Mouse (Mus musculus) neural tube, embryonic 15.5 days (tissue): ENCODE measurements around the gene Adamts16. TPM values are rescaled to one million over a fixed set of nuclear protein-coding genes. Genes with fewer than 3 reads are reported as not detected.

Experiments
- ATAC-seq: fragments of 200-750 bp; cut with Nextera tagmentation; 2 replicates; pipeline ENCODE4 v1.8.0; 2017; ENCODE audit warnings: mild to moderate bottlenecking, moderate TSS enrichment, moderate library complexity; ENCODE audit not compliant: low FRiP score
- H3K27ac ChIP-seq: fragments of 300-500 bp; sonication (generic); replicated peaks from 2 replicates; pipeline ENCODE4 v1.5.1; 2015; ENCODE audit warnings: mild to moderate bottlenecking, inconsistent platforms
- H3K27me3 ChIP-seq: fragments of 300-500 bp; sonication (generic); replicated peaks from 2 replicates; pipeline ENCODE4 v1.6.1; 2015; ENCODE audit warnings: inconsistent platforms
- H3K36me3 ChIP-seq: fragments of 300-500 bp; sonication (generic); 2 replicates; pipeline ENCODE4 v1.6.1; 2015; ENCODE audit warnings: inconsistent platforms
- H3K4me1 ChIP-seq: fragments of 300-500 bp; sonication (generic); 2 replicates; pipeline ENCODE4 v1.6.1; 2015; ENCODE audit warnings: inconsistent platforms
- H3K4me2 ChIP-seq: fragments of 300-500 bp; sonication (generic); 2 replicates; pipeline ENCODE4 v1.6.1; 2015; ENCODE audit warnings: inconsistent platforms, mild to moderate bottlenecking, moderate library complexity
- H3K4me3 ChIP-seq: fragments of 300-500 bp; sonication (generic); replicated peaks from 2 replicates; pipeline ENCODE4 v1.5.1; 2015; ENCODE audit warnings: mild to moderate bottlenecking, inconsistent platforms
- H3K9ac ChIP-seq: fragments of 300-500 bp; sonication (generic); replicated peaks from 2 replicates; pipeline ENCODE4 v1.6.1; 2015; ENCODE audit warnings: mild to moderate bottlenecking, inconsistent platforms
- H3K9me3 ChIP-seq: fragments of 300-500 bp; sonication (generic); replicated peaks from 2 replicates; pipeline ENCODE4 v1.6.1; 2016; ENCODE audit warnings: inconsistent platforms
- WGBS: fragments of 180-500 bp; shearing (Covaris S2); methylation state at CpG from one replicate; pipeline ENCODE4 v1.1.7; 2015; ENCODE audit warnings: mixed read lengths; 5-methylcytosine and 5-hydroxymethylcytosine counted together
- polyA plus RNA-seq: library from polyadenylated mRNA; unstranded; fragments of >200 nt; fragmentation: Nextera tagmentation; extraction: Ambion mirVana; gene quantifications from 2 replicates; pipeline ENCODE4 v1.2.1, GENCODE M21; 2015

The Adamts16 gene
- polyA plus RNA-seq, 1 experiment from 2014 or later, result 6.3 TPM

GRCm38 (mm10) chr13:70746294-70747008 lies 95.2 kb downstream of the Adamts16 start:
- Histone ChIP-seq H3K36me3 (no peaks in the 10 kb centered on the region), H3K9ac (no peak overlapping the region), H3K4me2 (no peak overlapping the region), H3K27ac (no peak overlapping the region), H3K4me1 (no peaks in the 10 kb centered on the region), H3K27me3 (no peaks in the 10 kb centered on the region), H3K9me3 (no peaks in the 10 kb centered on the region), H3K4me3 (no peak overlapping the region)
- no peak for ATAC-seq
- 74% methylated on average over 14 of the region's 14 CpGs for WGBS

GRCm38 (mm10) chr13:70744416-70745038 lies 97.1 kb downstream of the Adamts16 start:
- H3K4me3 ChIP-seq, result no peak overlapping the region
- WGBS, result 88% methylated on average over 5 of the region's 5 CpGs
- H3K27me3 ChIP-seq, result no peaks in the 10 kb centered on the region
- no peak overlapping the region for H3K4me2 ChIP-seq
- H3K9me3 ChIP-seq, result no peaks in the 10 kb centered on the region
- H3K4me1 ChIP-seq, result 0 out of 2 replicates have a peak, but pooled peaks cover 3% of the 10 kb centered on the region
- no peaks in the 10 kb centered on the region for H3K36me3 ChIP-seq
- ATAC-seq, result no peak
- no peak overlapping the region for H3K27ac ChIP-seq
- H3K9ac ChIP-seq, result no peak overlapping the region

- Histone ChIP-seq H3K4me1 (0 out of 2 replicates have a peak, but pooled peaks cover 3% of the 10 kb centered on the region), H3K27me3 (no peaks in the 10 kb centered on the region), H3K36me3 (no peaks in the 10 kb centered on the region), H3K27ac (no peak overlapping the region), H3K9me3 (no peaks in the 10 kb centered on the region), H3K4me3 (no peak overlapping the region), H3K9ac (no peak overlapping the region), H3K4me2 (no peak overlapping the region)
- ATAC-seq, result no peak
- 80% methylated on average over 4 of the region's 4 CpGs for WGBS
Measured at GRCm38 (mm10) chr13:70742693-70743092, 98.9 kb downstream of the Adamts16 start.

GRCm38 (mm10) chr13:70740281-70741240 lies 101.0 kb downstream of the Adamts16 start:
- Histone ChIP-seq H3K36me3 (no peaks in the 10 kb centered on the region), H3K27ac (peak overlapping the region; percentile 20; the same call in 1 of the 2 replicates), H3K4me1 (peaks cover 8% of the 10 kb centered on the region), H3K4me3 (no peak overlapping the region), H3K27me3 (no peaks in the 10 kb centered on the region), H3K9me3 (no peaks in the 10 kb centered on the region), H3K4me2 (no peak overlapping the region), H3K9ac (no peak overlapping the region)
- WGBS, result 58% methylated on average over 17 of the region's 17 CpGs
- ATAC-seq, result no peak

GRCm38 (mm10) chr13:70738781-70739180 lies 102.8 kb downstream of the Adamts16 start:
- ATAC-seq, result no peak
- H3K4me2 ChIP-seq, result no peak overlapping the region
- no peak overlapping the region for H3K27ac ChIP-seq
- no peak overlapping the region for H3K4me3 ChIP-seq
- H3K9ac ChIP-seq, result no peak overlapping the region
- H3K27me3 ChIP-seq, result no peaks in the 10 kb centered on the region
- H3K9me3 ChIP-seq, result no peaks in the 10 kb centered on the region
- H3K36me3 ChIP-seq, result no peaks in the 10 kb centered on the region
- H3K4me1 ChIP-seq, result peaks cover 8% of the 10 kb centered on the region
- WGBS, result 90% methylated on average over 9 of the region's 9 CpGs

GRCm38 (mm10) chr13:70736409-70736808 lies 105.2 kb downstream of the Adamts16 start:
- no peak overlapping the region for H3K27ac ChIP-seq
- H3K9me3 ChIP-seq, result no peaks in the 10 kb centered on the region
- no peak overlapping the region for H3K4me3 ChIP-seq
- 68% methylated on average over 4 of the region's 4 CpGs for WGBS
- peaks cover 8% of the 10 kb centered on the region for H3K4me1 ChIP-seq
- H3K9ac ChIP-seq, result no peak overlapping the region
- H3K27me3 ChIP-seq, result no peaks in the 10 kb centered on the region
- ATAC-seq, result peak; percentile 39; the same call in 1 of the 2 replicates
- H3K36me3 ChIP-seq, result no peaks in the 10 kb centered on the region
- H3K4me2 ChIP-seq, result no peak overlapping the region

GRCm38 (mm10) chr13:70734640-70735039 lies 107.0 kb downstream of the Adamts16 start:
- H3K4me1 ChIP-seq, result peaks cover 5% of the 10 kb centered on the region
- H3K4me3 ChIP-seq, result no peak overlapping the region
- H3K9ac ChIP-seq, result no peak overlapping the region
- H3K36me3 ChIP-seq, result no peaks in the 10 kb centered on the region
- H3K27me3 ChIP-seq, result no peaks in the 10 kb centered on the region
- no peaks in the 10 kb centered on the region for H3K9me3 ChIP-seq
- H3K27ac ChIP-seq, result no peak overlapping the region
- WGBS, result 82% methylated on average over 5 of the region's 5 CpGs
- ATAC-seq, result no peak
- no peak overlapping the region for H3K4me2 ChIP-seq

- Histone ChIP-seq H3K36me3 (no peaks in the 10 kb centered on the region), H3K4me3 (no peak overlapping the region), H3K27ac (no peak overlapping the region), H3K9ac (no peak overlapping the region), H3K4me2 (no peak overlapping the region), H3K4me1 (peaks cover 5% of the 10 kb centered on the region), H3K9me3 (no peaks in the 10 kb centered on the region), H3K27me3 (no peaks in the 10 kb centered on the region)
- no peak for ATAC-seq
- WGBS, result 95% methylated on average over 1 of the region's 1 CpGs
Measured at GRCm38 (mm10) chr13:70733911-70734310, 107.7 kb downstream of the Adamts16 start.

GRCm38 (mm10) chr13:70733206-70733605 lies 108.4 kb downstream of the Adamts16 start:
- 77% methylated on average over 2 of the region's 2 CpGs for WGBS
- no peaks in the 10 kb centered on the region for H3K27me3 ChIP-seq
- no peak for ATAC-seq

GRCm38 (mm10) chr13:70732781-70733180 lies 108.8 kb downstream of the Adamts16 start:
- WGBS, result 84% methylated on average over 5 of the region's 5 CpGs
- H3K27me3 ChIP-seq, result no peaks in the 10 kb centered on the region
- peaks cover 5% of the 10 kb centered on the region for H3K4me1 ChIP-seq

More at GRCm38 (mm10) chr13:70733206-70733605, 108.4 kb downstream of the Adamts16 start:
- Histone ChIP-seq H3K4me1 (peaks cover 5% of the 10 kb centered on the region), H3K27ac (no peak overlapping the region), H3K4me3 (no peak overlapping the region), H3K9me3 (no peaks in the 10 kb centered on the region), H3K9ac (no peak overlapping the region), H3K36me3 (no peaks in the 10 kb centered on the region), H3K4me2 (no peak overlapping the region)

GRCm38 (mm10) chr13:70731349-70731748 lies 110.3 kb downstream of the Adamts16 start:
- no peak overlapping the region for H3K4me2 ChIP-seq
- no peak overlapping the region for H3K4me3 ChIP-seq
- no peak overlapping the region for H3K9ac ChIP-seq
- WGBS, result 75% methylated on average over 5 of the region's 5 CpGs
- no peaks in the 10 kb centered on the region for H3K36me3 ChIP-seq
- no peaks in the 10 kb centered on the region for H3K9me3 ChIP-seq
- H3K4me1 ChIP-seq, result peaks cover 1% of the 10 kb centered on the region
- no peaks in the 10 kb centered on the region for H3K27me3 ChIP-seq
- no peak for ATAC-seq
- H3K27ac ChIP-seq, result no peak overlapping the region

More at GRCm38 (mm10) chr13:70732781-70733180, 108.8 kb downstream of the Adamts16 start:
- Histone ChIP-seq H3K9ac (no peak overlapping the region), H3K4me2 (no peak overlapping the region), H3K27ac (no peak overlapping the region), H3K9me3 (no peaks in the 10 kb centered on the region), H3K36me3 (no peaks in the 10 kb centered on the region), H3K4me3 (no peak overlapping the region)
- no peak for ATAC-seq
